Mouse (Mus musculus): Measurements from ENCODE around the gene Apba1.

DNA sequence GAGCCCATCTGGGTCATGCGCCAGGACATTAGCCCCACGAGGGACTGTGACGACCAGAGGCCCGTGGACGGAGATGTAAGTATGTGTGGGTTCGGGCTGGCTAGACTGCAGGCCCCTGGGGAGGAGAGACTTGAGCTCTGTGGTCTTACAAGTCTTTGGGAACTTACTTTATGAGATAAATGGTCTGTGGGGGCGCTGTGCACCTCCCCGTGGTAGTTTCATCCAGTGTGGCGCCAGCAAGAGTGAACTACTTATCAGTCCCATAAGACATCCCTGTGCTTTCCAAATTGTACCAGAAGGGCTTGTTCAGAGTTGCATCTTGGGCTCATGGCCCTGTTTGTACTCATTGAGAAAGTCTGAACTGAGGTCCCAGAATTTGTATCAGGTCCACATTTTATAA, 135.3 kb downstream of the Apba1 start:
- TF ChIP-seq CHD2 (IDR thresholded peaks at IDR 0.05; ENCODE audit: low read depth, low read length) (no peak), HCFC1 (IDR thresholded peaks at IDR 0.05; ENCODE audit: borderline replicate concordance, insufficient read depth, low read length) (no peak), ZC3H11A (IDR thresholded peaks at IDR 0.05; ENCODE audit: borderline replicate concordance, low read depth, low read length) (no peak), MAFK (IDR thresholded peaks at IDR 0.05; ENCODE audit: insufficient read depth, low read depth, low read length) (no peak), ZNF384 (IDR thresholded peaks at IDR 0.05; ENCODE audit: low read depth, low read length) (no peak)

Measured in ES-E14 (cell line).